Mouse (Mus musculus) CH12F3 (cell line): ENCODE data around the gene Mgat1.

ENCODE experiments used
- in situ Hi-C: fragments of 300-500 bp; cut with MboI; formaldehyde crosslinking; loops from 2 replicates; pipeline ENCODE4 v1.14.3; 2020; ENCODE audit warnings: low sequenced_read_pairs

The Mgat1 gene

GRCm38 (mm10) chr11:49243727-49244594 lies at the start of gene Mgat1:
Gene Mgat1, plus strand, starts transcription at chr11:49244191.
- in situ Hi-C loops, result no loop called here

GRCm38 (mm10) chr11:49194771-49195170 lies 49.2 kb upstream of the Mgat1 start:
- in situ Hi-C loops, result loop anchor here (5.0 kb wide), 1 partner anchor 68 kb away; no protein-coding TSS in a partner anchor

GRCm38 (mm10) chr11:49195819-49196322 lies 48.1 kb upstream of the Mgat1 start:
- in situ Hi-C loops, result no loop called here

GRCm38 (mm10) chr11:49200666-49201065 lies 43.3 kb upstream of the Mgat1 start:
- in situ Hi-C loops, result no loop called here

- in situ Hi-C loops, result no loop called here
Measured at GRCm38 (mm10) chr11:49201142-49201541, 42.8 kb upstream of the Mgat1 start.

GRCm38 (mm10) chr11:49202071-49202470 lies 41.9 kb upstream of the Mgat1 start:
- in situ Hi-C loops, result no loop called here

GRCm38 (mm10) chr11:49202523-49203061 lies 41.4 kb upstream of the Mgat1 start:
- in situ Hi-C loops, result no loop called here

GRCm38 (mm10) chr11:49203129-49203768 lies 40.7 kb upstream of the Mgat1 start, which contains the start of gene Zfp62:
Gene Zfp62, plus strand, starts transcription at chr11:49203292.
- in situ Hi-C loops, result no loop called here

- in situ Hi-C loops, result no loop called here
Measured at GRCm38 (mm10) chr11:49203771-49204497, 40.1 kb upstream of the Mgat1 start.

- in situ Hi-C loops, result no loop called here
Measured at GRCm38 (mm10) chr11:49205080-49205590, 38.9 kb upstream of the Mgat1 start.

GRCm38 (mm10) chr11:49207495-49207894 lies 36.5 kb upstream of the Mgat1 start:
- in situ Hi-C loops, result no loop called here

- in situ Hi-C loops, result no loop called here
Measured at GRCm38 (mm10) chr11:49212577-49212976, 31.4 kb upstream of the Mgat1 start.

GRCm38 (mm10) chr11:49213505-49213904 lies 30.5 kb upstream of the Mgat1 start:
- in situ Hi-C loops, result no loop called here

- in situ Hi-C loops, result no loop called here
Measured at GRCm38 (mm10) chr11:49219271-49219670, 24.7 kb upstream of the Mgat1 start.

GRCm38 (mm10) chr11:49224455-49224854 lies 19.5 kb upstream of the Mgat1 start:
- in situ Hi-C loops, result no loop called here

- in situ Hi-C loops, result no loop called here
Measured at GRCm38 (mm10) chr11:49232781-49233180, 11.2 kb upstream of the Mgat1 start.

GRCm38 (mm10) chr11:49235459-49236207 lies 8.4 kb upstream of the Mgat1 start:
- in situ Hi-C loops, result no loop called here

- in situ Hi-C loops, result no loop called here
Measured at GRCm38 (mm10) chr11:49236891-49237290, 7.1 kb upstream of the Mgat1 start.

GRCm38 (mm10) chr11:49237532-49237931 lies 6.5 kb upstream of the Mgat1 start:
- in situ Hi-C loops, result no loop called here

GRCm38 (mm10) chr11:49240310-49240709 lies 3.7 kb upstream of the Mgat1 start:
- in situ Hi-C loops, result no loop called here
